Mouse (Mus musculus) midbrain, embryonic 12.5 days (tissue): Measurements from ENCODE around the gene Fgfr2. TPM values are rescaled to one million over a fixed set of nuclear protein-coding genes. Genes with fewer than 3 reads are reported as not detected.
"Not testable (repeated sequence)": the region's sequence is repeated elsewhere in the genome, so short reads cannot be mapped to it uniquely, and the experiment has no call there.

Experiments used
- ATAC-seq: fragments of 200-750 bp; cut with Nextera tagmentation; 2 replicates; pipeline ENCODE4 v1.8.0; 2017; ENCODE audit warnings: low read depth, moderate TSS enrichment, moderate library complexity; ENCODE audit not compliant: low FRiP score
- H3K27ac ChIP-seq: fragments of 300-500 bp; sonication (generic); replicated peaks from 2 replicates; pipeline ENCODE4 v1.5.1; 2016; ENCODE audit warnings: mild to moderate bottlenecking
- H3K27me3 ChIP-seq: fragments of 300-500 bp; sonication (generic); 2 replicates; pipeline ENCODE4 v1.6.1; 2016; ENCODE audit warnings: mild to moderate bottlenecking
- H3K36me3 ChIP-seq: fragments of 300-500 bp; sonication (generic); 2 replicates; pipeline ENCODE4 v1.6.1; 2016
- H3K4me1 ChIP-seq: fragments of 300-500 bp; sonication (generic); 2 replicates; pipeline ENCODE4 v1.6.1; 2016
- H3K4me2 ChIP-seq: fragments of 300-500 bp; sonication (generic); replicated peaks from 2 replicates; pipeline ENCODE4 v1.6.1; 2016; ENCODE audit warnings: mild to moderate bottlenecking, moderate library complexity
- H3K4me3 ChIP-seq: fragments of 300-500 bp; sonication (generic); 2 replicates; pipeline ENCODE4 v1.5.1; 2016; ENCODE audit warnings: mild to moderate bottlenecking
- H3K9ac ChIP-seq: fragments of 300-500 bp; sonication (generic); replicated peaks from 2 replicates; pipeline ENCODE4 v1.6.1; 2016; ENCODE audit warnings: mild to moderate bottlenecking, moderate library complexity
- H3K9me3 ChIP-seq: fragments of 300-500 bp; sonication (generic); 2 replicates; pipeline ENCODE4 v1.6.1; 2016; ENCODE audit warnings: mild to moderate bottlenecking
- WGBS: fragments of 180-500 bp; shearing (Covaris S2); methylation state at CpG from one replicate; pipeline ENCODE4 v1.1.7; 2016; 5-methylcytosine and 5-hydroxymethylcytosine counted together
- polyA plus RNA-seq: library from polyadenylated mRNA; unstranded; fragments of >200 nt; fragmentation: Nextera tagmentation; extraction: Ambion mirVana; gene quantifications from 2 replicates; pipeline ENCODE4 v1.2.1, GENCODE M21; 2016

Fgfr2 gene
- polyA plus RNA-seq, 1 experiment from 2014 or later: 96.5 TPM

DNA sequence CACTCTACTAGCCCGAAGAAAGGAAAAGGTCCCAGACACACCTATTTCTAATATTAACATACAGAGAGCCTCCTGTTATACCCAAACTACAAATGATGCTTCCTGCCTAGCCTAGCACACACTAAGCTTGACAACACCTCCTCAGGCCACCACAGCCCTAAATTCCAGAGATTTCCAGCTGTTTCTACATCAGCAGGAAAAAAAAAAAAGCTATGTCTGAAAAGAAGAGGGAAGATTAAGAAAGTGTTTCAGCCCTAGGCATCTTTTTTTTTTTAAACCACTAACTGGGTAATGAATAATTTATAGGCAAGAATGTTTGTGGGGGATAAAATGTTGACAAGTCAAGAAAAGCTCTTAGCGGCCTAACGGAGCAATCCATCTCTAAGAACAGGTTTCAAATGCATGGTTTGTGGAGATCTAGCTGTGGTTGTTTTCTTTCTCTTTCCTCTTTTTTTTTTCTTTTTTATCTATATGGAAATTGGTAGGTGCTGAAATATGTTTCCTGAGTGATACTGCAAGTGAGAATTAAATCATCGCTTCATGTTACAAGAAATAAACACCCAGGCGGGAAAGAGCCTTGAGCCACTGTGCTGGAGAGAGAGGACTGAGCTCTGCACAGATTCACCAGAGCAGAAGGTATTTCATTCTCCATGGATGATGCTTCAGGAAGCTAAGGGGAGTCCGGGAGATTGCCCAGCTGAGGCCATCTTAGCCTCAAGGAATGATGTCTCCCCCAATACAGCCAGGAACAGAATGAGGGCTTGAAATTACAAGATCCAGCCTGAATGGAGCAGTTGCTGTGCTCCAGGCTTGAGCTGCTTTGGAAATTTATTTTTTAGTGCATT, 673.0 kb downstream of the Fgfr2 start:
- H3K36me3 ChIP-seq: no peaks in the 10 kb centered on the region
- 0 out of 2 replicates have a peak overlapping the region, but pooled peaks have one; percentile 15 for H3K27ac ChIP-seq
- no peak overlapping the region for H3K4me2 ChIP-seq
- WGBS: 74% methylated on average over 6 of the region's 6 CpGs
- H3K4me3 ChIP-seq: no peak overlapping the region
- H3K9me3 ChIP-seq: 0 out of 2 replicates have a peak, but pooled peaks cover 5% of the 10 kb centered on the region
- no peaks in the 10 kb centered on the region for H3K4me1 ChIP-seq
- no peaks in the 10 kb centered on the region for H3K27me3 ChIP-seq
- no peak for ATAC-seq
- H3K9ac ChIP-seq: no peak overlapping the region

DNA sequence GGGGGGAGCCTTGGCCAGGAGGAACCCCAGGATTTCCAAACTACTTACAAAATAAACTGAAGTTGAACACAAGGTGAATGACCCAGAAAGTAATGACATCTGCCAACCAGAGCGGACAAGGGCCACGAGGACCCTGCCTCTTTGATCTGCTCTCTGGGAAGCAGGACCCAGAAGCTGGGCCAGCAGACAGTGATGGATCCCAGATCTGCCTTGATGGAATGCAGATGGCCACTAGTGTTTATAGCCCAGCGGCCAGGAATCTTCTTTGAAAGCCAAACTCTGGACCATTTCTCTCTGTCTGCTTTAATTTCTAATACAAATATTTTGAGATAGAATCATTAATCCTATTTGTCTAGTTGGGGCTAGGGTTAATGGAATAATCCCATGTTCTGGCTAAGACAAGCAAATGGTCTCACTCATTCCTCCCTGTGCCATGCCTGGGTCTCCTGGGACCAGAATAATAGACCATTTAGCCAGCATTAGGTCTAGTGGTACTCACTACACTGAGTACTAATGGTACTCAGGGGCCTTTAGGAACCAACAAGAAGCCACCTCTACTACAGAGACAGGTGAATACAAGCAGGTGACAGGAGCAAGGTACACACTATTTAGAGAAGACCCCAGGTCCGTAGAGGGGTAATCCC, 674.5 kb downstream of the Fgfr2 start:
- Histone ChIP-seq H3K36me3 (no peaks in the 10 kb centered on the region), H3K9me3 (0 out of 2 replicates have a peak, but pooled peaks cover 5% of the 10 kb centered on the region), H3K4me2 (no peak overlapping the region), H3K4me1 (no peaks in the 10 kb centered on the region), H3K27me3 (no peaks in the 10 kb centered on the region), H3K27ac (no peak overlapping the region), H3K4me3 (no peak overlapping the region), H3K9ac (no peak overlapping the region)
- WGBS: 84% methylated on average over 4 of the region's 4 CpGs
- no peak for ATAC-seq

DNA sequence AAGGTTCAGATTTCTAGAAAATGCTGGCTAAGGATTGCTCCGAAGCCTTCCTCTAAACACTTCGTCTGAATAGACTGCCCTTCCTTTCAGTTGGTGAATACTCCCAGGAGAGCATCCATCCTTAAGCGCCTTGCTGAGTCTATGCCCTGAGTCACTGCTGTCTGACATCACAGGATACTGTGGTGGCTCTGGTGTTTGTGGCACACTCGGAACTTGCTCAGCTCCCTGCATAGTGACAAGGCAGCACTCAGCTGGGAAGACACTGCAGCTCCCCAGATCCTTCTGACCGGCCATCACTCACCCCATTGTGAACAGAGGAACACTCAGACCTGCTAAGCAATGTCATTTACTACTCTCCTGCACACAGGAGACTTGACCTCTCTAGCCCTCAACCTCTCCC, 675.6 kb downstream of the Fgfr2 start:
- H3K9ac ChIP-seq: no peak overlapping the region
- no peaks in the 10 kb centered on the region for H3K4me1 ChIP-seq
- no peaks in the 10 kb centered on the region for H3K36me3 ChIP-seq
- no peak overlapping the region for H3K4me3 ChIP-seq
- H3K27ac ChIP-seq: no peak overlapping the region
- no peak overlapping the region for H3K4me2 ChIP-seq
- WGBS: 94% methylated on average over 5 of the region's 5 CpGs
- no peak for ATAC-seq
- 0 out of 2 replicates have a peak, but pooled peaks cover 5% of the 10 kb centered on the region for H3K9me3 ChIP-seq
- no peaks in the 10 kb centered on the region for H3K27me3 ChIP-seq

DNA sequence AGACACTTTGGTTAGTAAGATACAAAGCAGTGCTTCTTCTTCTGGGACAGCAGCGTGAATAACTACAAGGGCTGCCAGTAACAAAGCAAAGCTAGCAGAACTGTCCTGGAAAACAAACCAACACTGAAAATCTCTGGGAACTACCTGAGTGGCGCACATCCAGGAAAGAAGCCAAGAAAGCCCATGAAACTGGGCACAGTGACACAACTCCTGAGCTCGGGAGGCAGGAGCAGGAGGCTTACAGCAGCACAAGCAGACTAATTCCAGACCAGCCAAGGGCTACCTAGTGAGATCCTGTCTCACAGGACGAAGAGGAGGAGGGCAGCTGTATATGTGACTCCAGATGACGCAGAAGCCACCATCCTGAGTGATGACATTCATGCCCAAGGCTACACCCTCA, 676.3 kb downstream of the Fgfr2 start:
- H3K4me1 ChIP-seq: no peaks in the 10 kb centered on the region
- H3K27ac ChIP-seq: no peak overlapping the region
- no peak overlapping the region for H3K9ac ChIP-seq
- ATAC-seq: no peak
- H3K36me3 ChIP-seq: no peaks in the 10 kb centered on the region
- no peak overlapping the region for H3K4me3 ChIP-seq
- WGBS: 81% methylated on average over 5 of the region's 5 CpGs
- H3K4me2 ChIP-seq: no peak overlapping the region
- H3K9me3 ChIP-seq: 0 out of 2 replicates have a peak, but pooled peaks cover 5% of the 10 kb centered on the region
- no peaks in the 10 kb centered on the region for H3K27me3 ChIP-seq

DNA sequence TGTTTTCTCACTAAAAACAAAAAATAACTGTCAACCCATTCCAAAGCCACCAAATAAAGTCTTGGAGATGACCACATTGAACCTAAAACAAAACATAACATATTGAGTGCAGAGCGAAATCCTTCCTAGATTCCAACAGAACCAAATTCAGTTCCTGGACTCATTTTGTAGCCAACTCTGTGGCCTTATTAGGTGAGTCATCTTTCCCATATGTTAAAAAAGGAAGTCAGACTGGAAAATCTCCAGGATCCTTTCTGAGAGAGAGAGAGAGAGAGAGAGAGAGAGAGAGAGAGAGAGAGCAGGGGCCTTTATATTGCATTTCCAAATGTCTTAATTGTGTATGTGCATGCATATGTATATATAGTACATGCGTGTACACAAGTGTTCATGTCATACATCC, 678.9 kb downstream of the Fgfr2 start:
- no peak overlapping the region for H3K27ac ChIP-seq
- H3K4me2 ChIP-seq: no peak overlapping the region
- no peaks in the 10 kb centered on the region for H3K4me1 ChIP-seq
- ATAC-seq: no peak
- no peak overlapping the region for H3K4me3 ChIP-seq
- H3K9ac ChIP-seq: no peak overlapping the region
- 96% methylated on average over 2 of the region's 2 CpGs for WGBS
- H3K27me3 ChIP-seq: no peaks in the 10 kb centered on the region
- 0 out of 2 replicates have a peak, but pooled peaks cover 5% of the 10 kb centered on the region for H3K9me3 ChIP-seq
- no peaks in the 10 kb centered on the region for H3K36me3 ChIP-seq

DNA sequence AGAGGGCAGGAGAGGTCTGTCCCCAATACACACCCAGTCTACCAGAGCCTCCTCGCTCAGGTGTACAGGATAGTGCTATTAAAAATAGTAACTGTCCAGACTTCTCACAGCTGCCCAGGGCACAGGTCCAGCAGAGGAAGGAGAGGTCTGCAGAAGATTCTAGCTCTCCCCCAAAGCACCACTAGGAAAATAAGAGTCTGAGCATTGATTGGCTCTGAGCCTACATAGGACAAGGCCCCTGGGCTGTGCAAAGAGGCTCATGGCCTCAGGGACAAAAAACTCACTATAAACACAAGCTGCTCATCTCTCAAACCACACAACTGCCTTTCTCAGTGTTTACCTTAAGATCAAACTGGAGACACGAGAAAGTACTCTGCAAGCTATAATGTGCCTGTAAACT, 679.4 kb downstream of the Fgfr2 start:
- H3K27ac ChIP-seq: no peak overlapping the region

DNA sequence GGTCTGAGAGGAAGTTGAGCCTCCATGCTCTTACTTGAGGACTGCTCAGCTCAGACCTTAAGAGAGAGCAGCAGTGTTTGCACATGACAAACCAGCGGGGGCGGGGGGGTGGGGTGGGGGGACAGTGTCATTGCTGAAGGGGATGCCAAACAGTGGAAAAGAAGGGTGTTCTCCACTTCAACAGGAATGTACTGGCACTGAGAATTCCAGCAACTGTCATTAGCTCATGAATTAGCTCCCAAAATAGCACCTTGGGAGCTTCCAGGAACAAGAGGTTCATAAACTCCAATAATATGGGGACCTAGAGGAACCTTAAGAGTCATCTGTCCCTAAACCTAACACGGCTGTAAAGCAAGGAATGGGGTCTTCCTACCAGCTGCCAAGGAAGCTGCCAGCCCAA, 680.0 kb downstream of the Fgfr2 start:
- WGBS: 84% methylated on average over 3 of the region's 3 CpGs
- no peak overlapping the region for H3K27ac ChIP-seq

More for the DNA sequence above, 679.4 kb downstream of the Fgfr2 start:
- no peak for ATAC-seq
- Histone ChIP-seq H3K4me2 (no peak overlapping the region), H3K9ac (no peak overlapping the region), H3K27me3 (no peaks in the 10 kb centered on the region), H3K36me3 (no peaks in the 10 kb centered on the region), H3K4me3 (no peak overlapping the region), H3K9me3 (0 out of 2 replicates have a peak, but pooled peaks cover 5% of the 10 kb centered on the region), H3K4me1 (no peaks in the 10 kb centered on the region)
- WGBS: 81% methylated on average over 2 of the region's 2 CpGs

DNA sequence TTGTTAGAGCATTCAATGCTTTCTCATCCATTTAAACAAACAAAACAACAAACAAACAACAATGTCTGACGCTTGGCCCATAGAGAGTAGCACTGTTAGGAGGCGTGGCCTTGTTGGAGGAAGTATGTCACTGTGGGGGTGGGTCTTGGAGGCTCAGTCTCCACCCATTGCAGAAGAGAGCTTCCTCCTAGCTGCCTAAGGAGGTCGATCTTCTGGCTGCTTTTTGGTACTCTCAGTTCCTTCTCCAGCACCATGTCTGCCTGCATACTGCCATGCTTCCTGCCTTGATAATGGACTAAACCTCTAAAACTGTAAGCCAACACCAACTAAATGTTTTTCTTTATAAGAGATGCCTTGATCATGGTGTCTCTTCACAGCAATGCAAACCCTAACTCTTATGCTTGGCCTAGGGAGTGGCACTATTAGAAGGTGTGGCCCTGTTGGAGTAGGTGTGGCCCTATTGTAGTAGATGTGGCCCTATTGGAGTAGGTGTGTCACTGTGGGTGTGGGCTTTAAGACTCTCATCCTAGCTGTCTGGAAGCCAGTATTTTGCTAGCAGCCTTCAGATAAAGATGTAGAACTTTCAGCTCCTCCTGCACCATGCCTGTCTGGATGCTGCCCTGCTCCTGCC, 680.9 kb downstream of the Fgfr2 start:
- not testable (repeated sequence) for H3K4me2 ChIP-seq, H3K9me3 ChIP-seq, H3K4me1 ChIP-seq, H3K9ac ChIP-seq, H3K27me3 ChIP-seq, H3K36me3 ChIP-seq, H3K4me3 ChIP-seq, H3K27ac ChIP-seq, ATAC-seq
- WGBS: 89% methylated on average over 3 of the region's 3 CpGs

More for the DNA sequence above, 680.0 kb downstream of the Fgfr2 start:
- Histone ChIP-seq H3K9ac (no peak overlapping the region), H3K4me3 (no peak overlapping the region), H3K4me2 (no peak overlapping the region), H3K4me1 (no peaks in the 10 kb centered on the region; the same call in 1 of the 2 replicates), H3K36me3 (no peaks in the 10 kb centered on the region), H3K27me3 (no peaks in the 10 kb centered on the region), H3K9me3 (0 out of 2 replicates have a peak, but pooled peaks cover 5% of the 10 kb centered on the region)
- ATAC-seq: no peak

DNA sequence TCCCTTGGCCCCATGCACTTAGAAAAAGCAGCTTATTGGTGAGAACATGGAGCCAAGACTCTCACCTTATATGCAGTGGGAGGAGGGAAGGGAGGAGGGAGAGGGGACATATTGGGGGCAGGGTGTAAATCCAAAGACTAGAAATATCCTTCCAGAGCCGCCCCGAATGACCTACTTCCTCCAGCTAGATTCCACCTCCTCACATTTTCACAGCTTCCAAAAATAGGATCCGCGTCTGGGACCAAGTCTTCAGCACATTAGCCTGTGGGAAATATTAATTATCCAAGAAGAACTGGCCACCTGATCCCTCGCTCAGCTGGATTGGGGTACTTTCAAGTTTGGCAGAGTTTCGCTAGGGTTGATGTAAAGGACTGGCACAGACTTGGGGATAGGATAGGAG, 683.2 kb downstream of the Fgfr2 start:
- no peak for ATAC-seq
- Histone ChIP-seq H3K4me3 (no peak overlapping the region), H3K4me2 (no peak overlapping the region), H3K4me1 (peaks cover 3% of the 10 kb centered on the region; the same call in 1 of the 2 replicates), H3K27me3 (no peaks in the 10 kb centered on the region), H3K36me3 (no peaks in the 10 kb centered on the region), H3K9me3 (no peaks in the 10 kb centered on the region), H3K9ac (no peak overlapping the region), H3K27ac (no peak overlapping the region)
- 91% methylated on average over 6 of the region's 6 CpGs for WGBS

DNA sequence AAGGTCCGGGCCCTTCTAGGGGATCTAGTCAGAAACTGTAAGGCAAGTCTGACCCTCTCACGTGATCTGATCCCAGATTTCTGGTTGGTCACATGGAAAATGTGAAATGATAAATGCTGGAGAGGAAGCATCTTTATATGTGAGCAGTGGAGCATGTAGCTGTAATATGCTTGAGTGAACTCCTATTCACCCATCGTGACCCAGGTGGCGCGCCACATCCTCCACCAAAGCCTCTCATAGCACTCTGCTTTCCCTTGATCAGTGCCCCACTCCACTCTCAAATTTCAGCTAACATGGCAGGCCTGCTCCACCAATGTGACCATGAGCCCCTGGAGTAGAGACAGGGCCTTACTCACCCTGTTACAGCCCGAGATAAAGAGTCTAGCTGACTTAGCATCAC, 685.1 kb downstream of the Fgfr2 start:
- Histone ChIP-seq H3K4me1 (peaks cover 3% of the 10 kb centered on the region; the same call in 1 of the 2 replicates), H3K4me2 (no peak overlapping the region), H3K36me3 (no peaks in the 10 kb centered on the region), H3K9me3 (no peaks in the 10 kb centered on the region), H3K27me3 (no peaks in the 10 kb centered on the region), H3K27ac (no peak overlapping the region), H3K9ac (no peak overlapping the region), H3K4me3 (no peak overlapping the region)
- no peak for ATAC-seq
- WGBS: 55% methylated on average over 6 of the region's 6 CpGs

DNA sequence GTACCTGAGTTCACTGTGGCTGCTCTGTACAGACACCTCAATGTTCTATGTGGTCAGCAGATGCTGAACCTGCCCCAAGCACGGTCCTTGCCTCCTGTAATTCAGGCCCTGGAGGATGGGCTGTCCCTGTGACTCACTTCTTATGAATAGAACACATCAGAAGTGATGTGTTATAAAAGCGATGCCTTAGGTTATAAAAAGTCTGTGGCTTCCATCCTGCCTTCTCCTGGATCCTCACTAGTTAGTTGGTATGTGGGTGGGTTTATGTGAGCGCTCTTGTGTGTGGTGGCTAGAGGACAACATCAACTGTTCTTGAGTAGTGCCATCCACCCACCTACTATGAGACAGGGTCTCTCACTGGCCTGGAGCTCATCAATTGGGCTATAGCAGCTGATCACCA, 685.7 kb downstream of the Fgfr2 start:
- H3K27ac ChIP-seq: no peak overlapping the region
- ATAC-seq: no peak
- 93% methylated on average over 3 of the region's 3 CpGs for WGBS
- H3K27me3 ChIP-seq: no peaks in the 10 kb centered on the region
- no peak overlapping the region for H3K9ac ChIP-seq
- no peak overlapping the region for H3K4me3 ChIP-seq
- peaks cover 3% of the 10 kb centered on the region; the same call in 1 of the 2 replicates for H3K4me1 ChIP-seq
- H3K4me2 ChIP-seq: no peak overlapping the region
- H3K9me3 ChIP-seq: no peaks in the 10 kb centered on the region
- H3K36me3 ChIP-seq: no peaks in the 10 kb centered on the region
